Mouse (Mus musculus): ENCODE results near the gene Gm7714.
"Not testable (repeated sequence)": the region's sequence is repeated elsewhere in the genome, so short reads cannot be mapped to it uniquely, and the experiment has no call there.

Gene Gm7714

GRCm38 (mm10) chr5:88268619-88269018 is at the start of gene Gm7714:
Gm7714 (plus strand) TSS chr5:88268919.
- in situ Hi-C loops (cut with MboI; ENCODE audit: low sequenced_read_pairs), result no loop called here

- in situ Hi-C loops (cut with MboI; ENCODE audit: low sequenced_read_pairs), result no loop called here
Measured at GRCm38 (mm10) chr5:88256475-88256874, 12.2 kb upstream of the Gm7714 start.

- in situ Hi-C loops (cut with MboI; ENCODE audit: low sequenced_read_pairs), result not testable (repeated sequence)
Measured at GRCm38 (mm10) chr5:88311307-88311706, 42.6 kb downstream of the Gm7714 start.

GRCm38 (mm10) chr5:88317012-88317411 is 48.3 kb downstream of the Gm7714 start, which contains the start of gene Prol1:
Prol1 (plus strand) TSS chr5:88317312.
- in situ Hi-C loops (cut with MboI; ENCODE audit: low sequenced_read_pairs), result no loop called here

All from CH12F3 (cell line).